Mouse (Mus musculus): ENCODE results near the gene Khdrbs1. TPM values are rescaled to one million over a fixed set of nuclear protein-coding genes. Genes with fewer than 3 reads are reported as not detected.

The Khdrbs1 gene
- polyA plus RNA-seq (2014; fragmentation: Illumina TruSeq; extraction: RNeasy Lipid Tissue Mini Kit (QIAGEN cat#74804); ENCODE audit: low read depth, low replicate concordance): 35.7 TPM

DNA sequence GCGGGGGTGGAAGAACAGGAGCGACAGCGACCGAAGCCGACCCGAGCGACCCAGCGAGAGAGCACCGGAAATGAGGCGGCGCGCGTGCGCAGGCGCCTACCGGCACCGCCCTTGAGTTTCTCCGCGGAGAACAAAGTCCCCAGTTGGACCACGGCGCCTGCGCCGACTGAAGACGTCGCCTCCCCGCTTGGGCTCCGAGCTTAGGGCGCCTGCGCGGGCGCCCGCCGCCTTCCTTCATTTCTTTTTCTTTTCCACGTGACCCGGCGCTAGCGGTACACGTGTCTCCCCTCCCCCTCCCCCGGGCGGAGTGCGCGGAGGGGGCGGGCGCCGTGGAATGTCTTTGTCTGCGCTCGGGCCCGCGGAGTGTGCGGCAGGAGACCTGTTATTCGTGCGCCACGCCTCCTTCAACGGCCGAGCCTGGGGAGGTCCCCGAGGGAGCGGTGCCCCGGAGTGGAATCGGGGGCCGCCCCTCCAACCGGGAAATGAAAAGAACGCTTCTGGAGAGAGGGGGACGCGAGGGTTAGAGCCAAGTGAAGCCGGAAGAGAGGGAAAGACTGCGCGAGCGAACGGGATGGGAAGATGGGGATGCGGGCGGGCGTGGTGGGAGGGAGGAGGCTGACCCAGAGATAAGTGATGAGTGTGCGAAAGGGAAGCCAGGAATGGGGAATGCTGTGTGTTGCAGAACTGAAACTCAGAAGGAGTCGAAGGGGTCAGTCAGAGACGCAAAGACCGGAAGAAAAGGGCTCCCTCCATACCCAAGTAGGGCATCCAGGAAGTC lies at the start of gene Khdrbs1:
Gene Khdrbs1 (minus strand): TSS at position 72 of the 778 bp plus-strand sequence.

DNA sequence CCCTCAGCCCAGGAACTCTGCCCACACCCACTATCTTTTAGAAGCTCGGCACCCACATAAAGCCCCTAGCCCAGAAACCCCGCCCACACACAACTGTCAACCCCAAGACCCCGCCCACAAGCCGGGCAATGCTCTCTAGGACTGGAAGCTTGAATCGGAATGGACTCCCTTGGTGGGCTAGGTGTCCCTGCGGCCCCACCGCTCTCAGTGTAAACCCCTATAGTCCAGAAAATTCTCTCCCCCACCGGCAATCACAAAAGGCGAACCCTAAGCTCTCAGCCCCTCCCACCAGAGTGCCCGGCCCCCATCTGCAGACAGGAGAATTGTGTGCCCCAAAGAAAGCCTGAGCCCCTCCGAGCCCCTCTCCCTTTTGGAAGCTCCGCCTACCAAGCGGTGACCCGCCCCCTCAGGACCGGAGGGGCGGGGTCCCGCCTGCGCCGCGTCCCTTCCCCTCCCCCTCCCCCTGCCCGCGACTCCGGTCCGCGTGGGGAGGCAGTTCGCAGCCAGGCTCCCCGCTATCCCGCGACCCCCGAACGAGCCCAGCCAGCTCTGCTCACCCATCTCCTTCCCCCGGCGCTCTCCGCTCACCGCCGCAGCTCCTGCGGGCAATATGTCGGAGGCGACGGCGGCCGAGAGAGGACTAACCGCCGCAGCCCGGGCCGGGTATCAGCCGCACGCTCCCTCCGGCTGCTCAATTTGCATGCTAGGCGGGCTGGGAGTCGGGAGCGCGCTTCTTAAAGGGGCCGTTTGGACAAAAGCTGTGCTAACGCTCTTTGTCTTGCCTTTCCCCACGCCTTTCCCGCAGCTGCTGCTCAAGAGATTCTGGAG lies 45.7 kb downstream of the Khdrbs1 start, which contains the start of gene Tmem39b:
Gene Tmem39b (minus strand): TSS at position 681 of the 828 bp plus-strand sequence.

DNA sequence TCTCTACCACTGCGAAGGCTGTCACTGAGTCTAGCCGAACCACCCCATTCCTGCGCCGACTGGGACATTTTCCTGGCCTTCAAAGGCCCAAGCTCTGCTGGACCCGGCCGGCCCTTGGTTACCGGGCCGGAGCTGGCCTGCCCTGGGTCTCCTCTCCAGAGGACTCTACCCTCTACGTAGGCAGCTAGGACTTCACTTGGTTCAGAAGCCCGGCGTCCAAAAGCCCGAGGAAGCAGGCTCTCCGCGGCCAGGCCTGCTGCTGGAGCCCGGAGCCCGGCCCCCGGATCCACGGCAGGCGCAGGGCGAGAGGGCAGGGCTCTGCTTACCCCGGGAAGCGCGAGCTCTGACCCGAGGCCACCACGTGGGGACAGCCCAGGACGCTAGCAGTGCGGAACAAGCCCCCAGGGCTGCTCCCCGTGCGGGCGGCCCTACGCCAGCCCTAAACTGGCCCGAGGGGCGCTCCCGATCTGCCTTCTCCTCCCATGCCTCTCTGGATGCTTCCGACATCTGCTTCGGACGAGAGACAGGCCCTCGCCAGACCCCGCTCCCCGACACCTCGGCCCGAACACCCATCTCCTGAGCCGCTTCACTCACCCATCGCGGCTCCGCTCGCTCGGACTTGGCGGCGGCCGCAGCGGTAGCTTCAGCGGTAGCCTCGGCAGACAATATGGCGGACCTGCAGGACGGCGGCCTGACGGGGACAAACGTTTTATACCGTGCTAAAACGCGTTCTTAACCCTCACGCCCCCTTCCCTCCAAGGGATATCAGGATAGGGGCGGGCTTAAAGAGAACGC lies 69.8 kb downstream of the Khdrbs1 start, which contains the start of gene Kpna6:
Gene Kpna6 (minus strand): TSS at position 685 of the 795 bp plus-strand sequence.

Other genes with a start within 250 kb of the Khdrbs1 start
- 5.8 TPM for gene Marcksl1, start 228.7 kb downstream of the Khdrbs1 start, polyA plus RNA-seq (2014; fragmentation: Illumina TruSeq; extraction: RNeasy Lipid Tissue Mini Kit (QIAGEN cat#74804); ENCODE audit: low read depth, low replicate concordance)
- gene Hdac1, start 199.6 kb downstream of the Khdrbs1 start, polyA plus RNA-seq (2014; fragmentation: Illumina TruSeq; extraction: RNeasy Lipid Tissue Mini Kit (QIAGEN cat#74804); ENCODE audit: low read depth, low replicate concordance): 25.7 TPM
- gene Lck, start 168.7 kb downstream of the Khdrbs1 start, polyA plus RNA-seq (2014; fragmentation: Illumina TruSeq; extraction: RNeasy Lipid Tissue Mini Kit (QIAGEN cat#74804); ENCODE audit: low read depth, low replicate concordance): 0.68 TPM
- 0.73 TPM for gene Fam167b, start 163.8 kb downstream of the Khdrbs1 start, polyA plus RNA-seq (2014; fragmentation: Illumina TruSeq; extraction: RNeasy Lipid Tissue Mini Kit (QIAGEN cat#74804); ENCODE audit: low read depth, low replicate concordance)
- 141 TPM for gene Eif3i, start 141.7 kb downstream of the Khdrbs1 start, polyA plus RNA-seq (2014; fragmentation: Illumina TruSeq; extraction: RNeasy Lipid Tissue Mini Kit (QIAGEN cat#74804); ENCODE audit: low read depth, low replicate concordance)
- gene Tmem234, start 141.6 kb downstream of the Khdrbs1 start, polyA plus RNA-seq (2014; fragmentation: Illumina TruSeq; extraction: RNeasy Lipid Tissue Mini Kit (QIAGEN cat#74804); ENCODE audit: low read depth, low replicate concordance): 78.7 TPM
- gene Dcdc2b, start 128.0 kb downstream of the Khdrbs1 start, polyA plus RNA-seq (2014; fragmentation: Illumina TruSeq; extraction: RNeasy Lipid Tissue Mini Kit (QIAGEN cat#74804); ENCODE audit: low read depth, low replicate concordance): 2.9 TPM
- 16.9 TPM for gene Iqcc, start 123.2 kb downstream of the Khdrbs1 start, polyA plus RNA-seq (2014; fragmentation: Illumina TruSeq; extraction: RNeasy Lipid Tissue Mini Kit (QIAGEN cat#74804); ENCODE audit: low read depth, low replicate concordance)
- gene Ccdc28b, start 118.4 kb downstream of the Khdrbs1 start, polyA plus RNA-seq (2014; fragmentation: Illumina TruSeq; extraction: RNeasy Lipid Tissue Mini Kit (QIAGEN cat#74804); ENCODE audit: low read depth, low replicate concordance): 21.7 TPM
- 25.6 TPM for gene Txlna, start 101.2 kb downstream of the Khdrbs1 start, polyA plus RNA-seq (2014; fragmentation: Illumina TruSeq; extraction: RNeasy Lipid Tissue Mini Kit (QIAGEN cat#74804); ENCODE audit: low read depth, low replicate concordance)
- gene Kpna6, start 69.5 kb downstream of the Khdrbs1 start, polyA plus RNA-seq (2014; fragmentation: Illumina TruSeq; extraction: RNeasy Lipid Tissue Mini Kit (QIAGEN cat#74804); ENCODE audit: low read depth, low replicate concordance): 43.9 TPM
- gene Tmem39b, start 45.5 kb downstream of the Khdrbs1 start, polyA plus RNA-seq (2014; fragmentation: Illumina TruSeq; extraction: RNeasy Lipid Tissue Mini Kit (QIAGEN cat#74804); ENCODE audit: low read depth, low replicate concordance): 4.8 TPM
- 235 TPM for gene Ptp4a2, start 68.9 kb upstream of the Khdrbs1 start, polyA plus RNA-seq (2014; fragmentation: Illumina TruSeq; extraction: RNeasy Lipid Tissue Mini Kit (QIAGEN cat#74804); ENCODE audit: low read depth, low replicate concordance)
- not detected for gene Spocd1, start 186.9 kb upstream of the Khdrbs1 start, polyA plus RNA-seq (2014; fragmentation: Illumina TruSeq; extraction: RNeasy Lipid Tissue Mini Kit (QIAGEN cat#74804); ENCODE audit: low read depth, low replicate concordance)
- 2.2 TPM for gene Adgrb2, start 242.6 kb upstream of the Khdrbs1 start, polyA plus RNA-seq (2014; fragmentation: Illumina TruSeq; extraction: RNeasy Lipid Tissue Mini Kit (QIAGEN cat#74804); ENCODE audit: low read depth, low replicate concordance)